Mouse (Mus musculus): Measurements from ENCODE around the gene Ablim2. TPM values are rescaled to one million over a fixed set of nuclear protein-coding genes. Genes with fewer than 3 reads are reported as not detected.

The Ablim2 gene
- polyA plus RNA-seq, 3 experiments from 2014 or later, result 1.8 to 2.1 (median 1.8) TPM

- ATAC-seq, result no peak
These were observed 13.4 kb downstream of the Ablim2 start for GRCm38 (mm10) chr5:35770891-35771663.

GRCm38 (mm10) chr5:35773274-35774136 lies 15.8 kb downstream of the Ablim2 start:
- ATAC-seq, result no peak

DNA sequence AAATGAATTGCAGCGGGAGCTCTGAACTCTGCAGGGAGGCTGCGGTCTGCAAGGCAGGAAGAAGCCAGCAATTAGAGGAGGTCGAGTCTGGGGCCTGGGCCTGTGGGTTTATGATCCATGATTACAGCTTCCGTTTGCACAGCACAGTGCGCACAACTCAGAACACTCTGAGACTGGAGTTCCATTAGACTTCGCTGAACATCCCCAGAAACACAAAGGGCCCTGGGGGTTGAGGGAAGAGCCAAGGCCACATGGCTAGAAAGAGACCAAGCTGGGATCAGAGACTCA lies 16.4 kb downstream of the Ablim2 start:
- no peak for ATAC-seq

DNA sequence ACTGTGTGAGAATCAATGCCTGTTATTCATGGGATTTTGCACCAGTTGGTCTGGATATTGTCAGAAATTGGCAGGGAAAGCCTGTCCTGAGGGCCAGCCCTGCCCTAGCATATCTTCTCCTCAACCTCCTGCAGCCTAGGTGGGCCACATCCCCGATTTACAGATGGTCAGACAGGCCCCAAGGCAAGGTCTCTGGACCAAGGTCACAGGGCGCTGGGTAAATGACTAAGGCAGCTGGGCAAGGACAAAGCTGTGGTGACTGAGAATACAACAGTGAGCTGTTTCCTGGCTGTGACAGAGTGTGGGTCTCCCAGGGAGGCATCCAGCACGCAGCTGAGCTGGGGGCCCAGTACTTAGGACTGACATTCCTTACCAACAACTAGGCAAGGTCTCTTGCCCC lies 23.4 kb downstream of the Ablim2 start:
- no peak for ATAC-seq

DNA sequence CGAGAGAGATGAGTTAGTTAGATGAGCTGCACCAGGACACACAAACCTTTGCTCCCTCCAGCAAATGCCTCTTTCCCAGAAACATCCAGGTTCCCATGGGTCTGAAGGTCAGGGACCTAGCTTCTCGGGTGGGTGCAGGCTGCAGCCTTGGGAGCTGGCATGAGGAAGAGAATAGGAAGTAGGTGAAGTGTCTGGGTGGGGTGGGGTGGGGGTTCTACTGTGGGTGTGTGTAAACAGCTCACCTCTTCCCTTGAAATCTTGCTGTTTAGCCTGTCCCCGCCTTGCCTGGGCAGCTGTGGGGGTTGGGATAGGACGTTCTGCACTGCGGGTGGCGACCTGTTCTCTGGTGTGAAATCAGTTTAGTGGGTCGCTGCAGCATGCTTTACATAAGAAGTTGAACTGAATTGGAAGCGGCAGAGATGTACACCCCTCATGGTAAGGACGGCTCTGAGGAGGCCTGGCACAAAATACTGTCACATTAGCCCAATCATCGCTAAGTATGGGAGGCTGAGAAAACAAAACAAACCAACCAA lies 25.0 kb downstream of the Ablim2 start:
- ATAC-seq, result no peak

- ATAC-seq, result no peak
These were observed 28.2 kb downstream of the Ablim2 start for GRCm38 (mm10) chr5:35785853-35786252.

- no peak for ATAC-seq
These were observed 30.2 kb downstream of the Ablim2 start for GRCm38 (mm10) chr5:35787847-35788246.

GRCm38 (mm10) chr5:35788719-35789118 lies 31.0 kb downstream of the Ablim2 start:
- ATAC-seq, result no peak

DNA sequence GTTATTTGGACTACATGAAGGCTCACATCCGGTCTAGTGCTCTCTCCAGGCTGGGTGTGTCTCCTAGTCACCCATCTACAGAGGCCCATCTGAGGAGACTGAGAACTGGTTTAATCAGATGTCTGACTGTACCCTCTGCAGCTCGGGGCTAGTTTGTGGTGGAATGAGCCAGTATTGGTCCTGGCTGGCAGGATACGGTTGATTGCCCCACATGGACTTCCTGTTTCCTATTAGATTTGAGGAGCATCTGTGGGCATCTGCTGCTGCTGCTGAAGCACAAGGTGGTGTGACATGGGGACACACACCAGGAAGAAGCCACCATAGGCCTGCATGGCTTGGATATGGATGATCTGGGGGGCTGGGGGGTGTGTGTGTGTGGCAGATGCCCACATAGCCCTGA lies 32.0 kb downstream of the Ablim2 start:
- no peak for ATAC-seq

DNA sequence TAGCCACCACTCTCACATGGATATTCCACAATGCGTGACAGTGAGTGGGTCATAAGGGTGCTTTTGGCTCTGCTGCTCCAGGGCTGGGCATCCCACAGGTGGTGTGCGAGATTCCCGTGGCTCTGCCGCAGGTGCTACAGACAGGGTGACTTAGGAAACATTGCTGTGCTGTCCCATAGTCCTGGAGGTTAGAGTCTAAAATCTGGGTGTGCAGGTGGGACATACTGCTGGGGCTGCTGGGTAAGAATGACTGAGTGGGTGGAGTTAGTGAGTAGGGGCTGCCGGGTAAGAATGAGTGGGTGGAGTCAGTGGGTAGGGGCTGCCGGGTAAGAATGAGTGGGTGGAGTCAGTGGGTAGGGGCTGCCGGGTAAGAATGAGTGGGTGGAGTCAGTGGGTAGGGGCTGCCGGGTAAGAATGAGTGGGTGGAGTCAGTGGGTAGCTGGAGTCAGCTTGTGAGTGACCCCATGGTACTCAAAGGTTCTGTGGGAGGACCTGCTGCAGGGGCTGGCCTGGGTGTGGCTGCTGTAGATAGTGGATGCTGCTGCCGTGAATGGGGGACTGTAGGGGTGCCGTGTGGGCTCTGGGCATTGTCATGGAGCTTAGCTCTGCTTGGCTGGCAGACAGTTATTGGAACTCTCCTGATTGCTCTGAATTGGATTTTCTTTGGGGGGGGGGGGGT lies 32.8 kb downstream of the Ablim2 start:
- no peak for ATAC-seq

DNA sequence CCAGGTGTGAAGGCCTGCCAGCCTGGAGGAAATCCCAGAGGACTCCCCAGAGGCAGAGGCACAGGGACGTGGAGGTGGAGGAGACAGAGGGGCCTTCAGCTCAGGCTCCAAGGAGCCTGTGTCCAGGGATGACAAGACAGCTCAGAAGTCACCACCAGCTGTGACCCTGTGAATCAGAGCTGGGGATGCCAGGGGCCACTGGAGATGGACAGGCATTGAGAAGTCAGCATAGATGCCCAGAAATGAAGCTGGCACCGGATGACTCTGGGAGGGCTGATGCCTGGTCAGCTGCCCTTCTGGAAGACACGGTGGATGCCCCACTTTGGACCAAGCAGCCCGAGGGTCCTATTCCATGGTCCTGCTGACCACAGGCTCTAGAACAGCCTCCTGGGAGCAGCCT lies 36.3 kb downstream of the Ablim2 start:
- ATAC-seq, result no peak

DNA sequence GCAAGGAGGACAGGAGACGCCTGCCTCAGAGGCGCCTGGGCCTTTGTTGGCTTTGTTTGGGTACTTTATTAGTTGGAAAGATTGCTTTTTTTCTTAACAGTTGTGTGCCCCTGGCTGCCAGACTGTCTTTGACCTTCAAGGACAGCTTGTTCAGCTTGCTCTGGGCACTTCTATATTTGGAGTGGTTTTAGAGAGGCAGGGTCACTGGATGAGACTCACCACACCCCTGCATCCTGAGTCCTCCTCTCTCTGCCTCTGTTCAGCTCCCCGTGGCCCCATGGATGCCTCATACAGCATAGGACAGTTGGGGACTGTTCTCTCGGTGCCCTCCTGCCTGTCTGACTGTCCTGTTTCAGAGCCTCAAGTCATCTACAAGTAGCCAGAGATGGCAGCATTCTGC lies 37.3 kb downstream of the Ablim2 start:
- no peak for ATAC-seq

GRCm38 (mm10) chr5:35795481-35796048 lies 37.9 kb downstream of the Ablim2 start:
- ATAC-seq, result no peak

- ATAC-seq, result no peak
These were observed 38.5 kb downstream of the Ablim2 start for GRCm38 (mm10) chr5:35796136-35796535.

- no peak for ATAC-seq
These were observed 41.4 kb downstream of the Ablim2 start for GRCm38 (mm10) chr5:35799090-35799489.

DNA sequence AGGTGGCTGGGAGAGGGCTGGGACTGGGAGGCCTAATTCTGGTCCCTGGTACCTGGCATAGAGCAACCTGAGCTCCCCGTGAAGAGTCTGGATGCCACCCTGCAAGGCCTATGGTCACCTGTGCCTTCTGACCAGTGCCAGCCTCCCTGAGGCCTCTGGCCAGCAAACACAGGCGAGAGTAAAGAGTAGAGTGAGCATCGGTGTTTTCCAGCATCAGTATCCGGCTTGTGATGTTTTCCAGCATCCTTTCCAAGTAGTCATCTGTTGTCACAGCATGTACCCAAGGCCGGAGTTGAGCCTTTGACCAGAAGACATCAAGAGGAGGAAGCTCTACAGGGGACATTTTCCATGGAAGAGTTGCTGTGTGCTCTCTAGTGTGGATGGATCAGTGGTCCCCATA lies 45.7 kb downstream of the Ablim2 start:
- ATAC-seq, result no peak

DNA sequence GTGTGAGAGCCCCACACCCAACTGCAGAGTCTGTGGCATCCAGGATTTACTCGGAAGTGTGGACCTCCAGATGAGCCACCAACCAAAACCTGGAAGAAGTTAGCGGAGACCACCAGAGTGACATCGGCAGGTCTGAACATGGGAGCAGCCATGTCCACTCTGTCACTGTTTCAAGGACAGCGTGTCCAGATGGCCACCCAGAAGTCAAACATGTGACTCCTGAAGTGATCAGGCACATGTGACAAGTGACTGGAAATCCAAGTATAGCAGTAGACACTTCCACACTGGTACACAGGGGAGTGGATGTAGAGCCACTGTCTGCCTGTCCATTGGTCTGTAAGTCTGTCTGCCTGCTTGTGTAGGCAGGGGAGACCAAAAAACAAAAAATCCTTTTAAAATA lies 47.0 kb downstream of the Ablim2 start:
- no peak for ATAC-seq

- no peak for ATAC-seq
These were observed 47.5 kb downstream of the Ablim2 start for GRCm38 (mm10) chr5:35805209-35805608.

DNA sequence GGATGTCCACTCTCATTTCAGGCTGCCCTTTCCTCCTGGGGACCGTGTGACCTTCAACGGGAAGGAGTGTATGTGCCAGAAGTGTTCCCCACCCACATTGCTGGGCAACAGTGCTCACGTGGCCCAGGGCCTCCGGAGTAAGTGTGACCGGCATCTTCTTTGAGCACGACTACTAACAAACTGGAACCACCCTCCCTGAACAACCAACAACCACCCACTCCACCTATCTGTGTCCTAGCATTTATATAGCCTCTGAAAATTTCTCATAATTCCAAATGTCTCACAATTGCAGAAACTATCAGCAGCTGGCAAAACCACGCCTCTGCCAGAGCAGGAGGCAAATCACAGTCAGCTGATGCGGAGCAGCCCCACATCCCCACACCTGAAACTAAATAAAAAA lies 49.3 kb downstream of the Ablim2 start:
- ATAC-seq, result no peak

DNA sequence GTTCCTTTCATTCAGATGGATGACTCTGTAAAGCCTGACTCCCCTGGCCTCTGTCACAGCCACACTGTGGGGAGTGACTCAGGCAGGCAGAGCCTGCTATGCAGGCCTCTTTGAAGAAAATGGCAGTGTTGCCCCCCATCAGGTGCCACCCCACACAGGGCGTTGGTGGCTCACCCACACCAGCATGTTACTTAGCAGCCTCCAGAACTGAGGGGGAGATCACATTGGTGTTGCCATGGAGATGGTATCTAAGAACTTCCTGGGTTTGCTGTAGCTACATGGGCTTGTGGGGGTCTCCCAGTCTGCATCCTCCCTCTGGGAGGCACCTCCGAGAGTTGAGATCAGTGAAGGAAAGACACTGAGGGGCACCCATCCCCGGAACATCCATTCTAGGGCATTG lies 52.8 kb downstream of the Ablim2 start:
- no peak for ATAC-seq

GRCm38 (mm10) chr5:35811639-35812295 lies 54.1 kb downstream of the Ablim2 start:
- no peak for ATAC-seq

DNA sequence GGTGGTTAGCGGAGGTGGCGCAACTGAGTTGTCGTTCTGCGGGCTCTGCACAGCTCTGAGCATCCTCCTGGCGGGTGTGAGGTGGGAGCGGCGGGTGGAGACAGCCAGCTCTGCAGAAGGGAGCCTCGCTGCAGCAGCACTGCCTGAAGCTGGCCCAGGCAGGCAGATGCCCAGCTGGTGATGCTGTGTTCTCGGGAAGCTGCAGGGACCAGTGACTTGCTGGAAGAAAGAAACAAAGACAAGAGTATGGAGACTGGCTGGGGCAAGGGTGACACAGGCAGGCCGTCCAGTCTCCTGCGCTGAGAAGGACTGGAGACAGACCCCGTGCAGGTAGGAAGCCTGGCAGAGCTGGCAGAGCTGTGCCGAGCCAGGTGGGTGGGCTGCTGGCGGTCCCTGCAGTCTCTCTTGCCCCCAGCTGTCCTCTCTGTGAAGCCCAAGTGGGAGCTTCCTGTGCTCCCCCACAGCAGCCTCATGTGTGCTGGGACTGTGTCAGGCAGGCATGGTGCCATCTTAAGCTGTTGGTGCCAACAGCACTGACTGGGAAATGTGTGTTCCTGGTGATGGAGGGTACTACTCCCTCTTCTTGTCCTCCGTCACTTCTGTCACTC lies 56.8 kb downstream of the Ablim2 start:
- no peak for ATAC-seq

All from inflammation-experienced regulatory T-cells, adult 6 months (primary cell).